Mouse (Mus musculus) layer of hippocampus, postnatal 10 days (tissue): ENCODE measurements around the gene Olfml2a. TPM values are rescaled to one million over a fixed set of nuclear protein-coding genes. Genes with fewer than 3 reads are reported as not detected.

Experiments used
- DNase-seq, 2 experiments: peaks; one replicate each; pipeline ENCODE4 v3.0.0; 2021; ENCODE audit warnings: low spot score in 2 of 2
- long read RNA-seq: library from polyadenylated mRNA; stranded (forward); transcript quantifications from one replicate; pipeline ENCODE4 v2.0.0, GENCODE M21; 2023
- total RNA-seq, 2 experiments: library from RNA; stranded (reverse); gene quantifications; 2 replicates each; pipeline ENCODE4 v1.2.3; 2021

Gene Olfml2a
- total RNA-seq, result 1 to 10 TPM; 3.2 to 4.7 TPM
- long read RNA-seq, partial matches to known transcripts, result 1 of 1 reads
- long read RNA-seq, other reads (novel, unspliced or antisense), result 0 of 1 reads

DNA sequence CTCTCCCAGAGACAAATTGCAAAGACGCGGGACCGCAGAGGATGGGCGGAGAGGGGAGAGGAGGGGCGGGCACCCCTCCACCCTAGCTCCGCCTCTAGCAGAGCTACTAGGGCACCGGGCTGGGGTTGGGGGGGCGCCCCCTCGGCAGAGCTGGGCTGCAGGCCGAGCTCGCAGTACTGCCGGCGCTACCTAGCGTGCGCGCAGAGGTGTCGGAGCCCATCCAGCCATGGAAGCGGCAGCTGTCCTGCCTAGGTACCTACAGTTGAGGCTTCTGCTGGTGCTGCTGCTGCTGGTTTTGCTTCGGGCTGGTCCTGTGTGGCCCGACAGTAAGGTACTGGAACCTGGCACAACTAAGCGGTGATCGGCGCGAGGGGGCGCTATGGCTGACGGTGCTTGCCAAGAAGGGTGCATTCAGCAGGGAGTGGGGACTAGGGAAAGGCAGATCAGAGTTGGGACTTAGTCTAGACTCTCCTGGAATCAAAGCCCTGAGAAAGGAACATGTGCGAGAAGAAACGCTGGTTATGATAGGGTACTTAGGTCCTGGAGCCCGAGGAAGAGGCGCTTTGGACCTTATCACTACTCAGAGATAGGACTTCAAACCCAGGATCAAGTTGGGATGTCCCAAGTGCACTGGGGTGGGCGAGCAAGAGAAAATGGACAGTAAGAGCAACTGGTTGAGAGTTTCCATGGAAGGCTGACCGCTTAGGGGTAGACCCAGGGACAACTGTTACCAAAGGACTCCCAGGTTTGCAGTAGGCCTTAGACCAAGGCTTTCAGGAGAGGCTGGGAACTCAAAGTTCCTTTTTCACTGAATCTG, at the start of gene Olfml2a:
Gene Olfml2a, plus strand, starts transcription at position 128 of the 817 bp plus-strand sequence.
- peak; percentile 67 to 76 for DNase-seq

DNA sequence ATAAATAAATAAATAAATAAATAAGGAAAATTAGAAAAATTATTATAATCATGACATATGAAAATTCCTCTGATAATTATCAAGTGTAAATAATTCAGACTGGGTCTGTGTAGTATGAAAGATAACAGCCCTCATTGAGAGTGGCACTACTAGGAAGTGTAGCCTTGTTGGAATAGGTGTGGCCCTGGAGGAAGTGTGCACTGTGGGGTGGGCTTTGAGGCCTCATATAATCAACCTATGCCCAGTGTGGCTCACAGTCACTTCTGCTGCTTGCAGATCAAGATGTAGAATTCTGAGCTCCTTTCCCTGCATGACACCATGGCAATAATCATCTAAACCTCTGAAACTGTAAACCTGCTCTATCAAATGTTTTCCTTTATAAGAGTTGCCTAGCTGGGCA, 28.9 kb upstream of the Olfml2a start:
- no peak for DNase-seq

- DNase-seq, result no peak
These were observed 27.5 kb upstream of the Olfml2a start for GRCm38 (mm10) chr2:38904290-38904689.

DNA sequence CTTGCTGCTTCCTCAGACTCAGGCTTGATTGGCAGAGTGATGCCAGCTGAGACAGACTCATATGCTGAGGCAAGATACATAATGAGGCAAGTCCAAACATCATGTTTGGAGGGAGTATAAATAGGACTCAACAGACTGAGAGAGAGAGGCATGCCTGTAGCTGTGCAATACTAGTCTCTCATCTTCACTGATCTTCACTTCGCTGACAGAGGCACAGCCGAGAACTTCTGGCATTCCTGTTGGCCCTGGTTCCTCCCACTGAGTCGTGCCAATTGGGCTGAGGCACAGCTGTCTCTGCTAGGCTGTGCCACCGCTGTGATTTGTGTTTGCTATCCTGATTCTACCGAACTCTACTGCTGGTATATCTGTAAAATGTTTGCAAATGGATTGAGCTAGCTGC, 25.7 kb upstream of the Olfml2a start:
- peak in 1 of 2 experiments; percentile 22 for DNase-seq

DNA sequence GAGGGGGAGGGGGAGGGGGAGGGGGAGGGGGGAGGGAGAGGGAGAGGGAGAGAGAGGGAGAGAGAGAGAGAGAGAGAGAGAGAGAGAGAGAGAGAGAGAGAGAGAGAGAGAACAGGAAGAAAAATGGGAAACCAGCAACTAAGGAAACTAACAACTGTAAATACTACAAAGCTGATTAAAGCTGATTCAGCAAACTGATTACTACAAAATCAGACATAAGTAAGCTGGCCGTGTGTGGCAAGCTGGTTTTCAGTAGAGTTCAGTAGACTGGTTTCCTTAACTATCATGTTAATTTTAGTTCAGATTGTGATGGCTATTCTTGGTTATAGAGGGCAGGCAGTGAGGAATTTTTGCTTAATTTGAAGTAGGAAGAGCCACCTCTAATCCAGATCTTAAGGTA, 23.2 kb upstream of the Olfml2a start:
- DNase-seq, result no peak

DNA sequence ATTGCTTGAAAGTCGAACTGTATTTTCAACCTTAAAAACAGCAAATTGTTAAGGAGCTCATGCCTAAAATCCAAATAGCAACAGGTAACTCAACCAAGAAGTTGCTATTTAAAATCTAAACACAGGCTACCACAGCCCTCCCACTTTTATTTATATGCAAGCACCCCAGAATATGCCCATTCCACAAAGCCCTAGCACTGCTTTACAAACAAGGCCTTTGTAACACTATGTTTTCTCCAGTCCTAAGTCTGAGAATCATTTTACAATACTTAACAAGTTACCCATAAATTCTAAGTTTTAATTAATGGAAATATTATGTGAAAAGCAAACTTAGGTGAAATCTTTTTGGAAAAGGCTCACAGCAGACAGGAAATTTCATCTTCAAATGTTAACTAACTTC, 17.3 kb upstream of the Olfml2a start:
- DNase-seq, result no peak

DNA sequence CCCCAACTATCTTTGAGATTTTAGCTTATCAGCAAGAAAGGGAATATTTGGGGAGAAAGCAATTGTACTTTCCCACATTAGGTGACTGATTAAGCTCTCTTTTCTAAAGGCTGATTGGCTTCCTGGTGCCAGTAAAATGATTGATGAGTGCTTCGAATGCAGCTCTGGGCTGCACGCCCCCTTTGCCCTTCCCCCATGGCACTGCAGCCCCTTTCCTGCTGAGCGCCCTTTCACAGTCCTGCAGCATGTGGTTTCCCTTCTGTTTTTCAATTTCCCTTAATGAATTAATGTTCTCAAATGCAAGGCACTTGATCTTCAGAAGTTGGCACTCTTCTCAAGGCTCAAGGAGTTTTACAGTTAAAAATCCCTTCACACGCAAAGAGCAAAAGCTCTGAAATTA, 16.8 kb upstream of the Olfml2a start:
- no peak for DNase-seq

DNA sequence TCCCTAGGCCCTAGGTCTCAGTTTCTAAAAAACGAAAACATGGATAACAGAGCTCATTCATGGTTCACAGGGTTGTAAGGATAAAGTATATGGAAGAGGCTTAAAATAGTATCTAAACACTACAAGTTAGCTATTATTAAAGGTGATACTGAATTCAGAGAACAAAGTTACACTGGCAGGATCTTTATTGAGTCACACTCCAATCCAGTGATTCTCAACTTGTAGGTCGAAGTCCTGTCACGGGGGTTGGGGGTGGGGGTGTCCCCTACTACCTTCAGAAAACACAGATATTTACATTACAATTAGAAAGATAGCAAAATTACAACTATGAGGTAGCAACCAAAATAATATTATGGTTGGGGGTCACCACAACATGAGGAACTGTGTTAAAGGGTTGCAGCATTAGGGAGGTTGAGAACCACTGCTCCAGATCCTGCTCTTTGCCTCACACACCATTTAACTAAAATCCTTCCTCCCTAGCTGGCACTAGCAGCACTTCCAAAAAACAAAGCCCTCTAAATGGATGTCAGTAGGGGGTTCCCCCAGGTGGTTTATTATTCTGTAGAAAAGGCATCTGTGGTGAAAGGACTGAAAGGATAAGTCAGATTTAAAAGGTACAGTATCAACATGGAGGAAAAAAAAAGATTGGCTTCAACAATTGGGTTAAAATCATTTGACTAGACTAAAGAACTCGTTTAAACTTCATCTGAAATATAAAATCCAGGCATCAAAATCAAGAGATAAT, 14.7 kb upstream of the Olfml2a start:
- no peak for DNase-seq

GRCm38 (mm10) chr2:38921374-38921773, 10.4 kb upstream of the Olfml2a start:
- DNase-seq, result no peak

- DNase-seq, result no peak
These were observed 8.3 kb upstream of the Olfml2a start for GRCm38 (mm10) chr2:38923471-38923870.

GRCm38 (mm10) chr2:38923911-38924310, 7.9 kb upstream of the Olfml2a start:
- DNase-seq, result no peak

GRCm38 (mm10) chr2:38924571-38924970, 7.2 kb upstream of the Olfml2a start:
- DNase-seq, result no peak

- peak; percentile 24 to 27 for DNase-seq
These were observed 6.4 kb upstream of the Olfml2a start for GRCm38 (mm10) chr2:38925171-38926080.

DNA sequence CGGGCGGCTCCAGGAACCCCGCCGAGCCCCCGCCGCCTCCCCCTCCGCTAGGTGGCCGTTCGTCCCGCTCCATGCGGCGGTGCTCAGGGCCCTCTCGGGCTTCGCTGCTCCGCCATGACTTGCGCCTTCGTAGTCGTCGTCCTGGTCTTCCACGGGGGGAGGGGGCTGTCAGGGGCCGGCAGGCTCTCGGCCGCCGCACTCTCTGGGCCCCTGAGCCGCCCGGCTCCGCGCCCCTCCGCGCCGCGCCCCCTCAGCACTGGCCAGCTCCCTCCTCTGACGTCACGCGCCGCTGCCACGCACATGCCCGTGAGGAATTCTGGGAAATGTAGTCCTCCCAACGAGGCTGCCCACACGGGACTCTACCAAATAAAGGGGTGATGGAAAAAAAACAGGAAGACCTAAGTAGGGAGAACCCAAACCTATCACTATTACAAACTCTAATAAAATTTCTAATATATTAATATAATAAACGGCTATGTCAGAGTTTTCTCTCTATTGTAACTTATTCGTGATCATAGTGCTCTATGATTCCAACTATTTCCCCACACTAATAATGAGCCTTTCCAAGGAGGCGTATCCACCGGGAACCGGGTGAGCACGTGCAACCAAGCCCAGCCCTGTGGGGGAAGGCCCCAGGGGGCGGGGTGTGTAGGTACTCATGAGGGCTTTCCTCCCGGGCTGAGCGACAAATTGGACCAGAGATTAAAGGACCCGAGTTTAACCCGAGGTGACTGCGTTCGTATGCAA, 5.5 kb upstream of the Olfml2a start:
- peak; percentile 92 to 94 for DNase-seq

DNA sequence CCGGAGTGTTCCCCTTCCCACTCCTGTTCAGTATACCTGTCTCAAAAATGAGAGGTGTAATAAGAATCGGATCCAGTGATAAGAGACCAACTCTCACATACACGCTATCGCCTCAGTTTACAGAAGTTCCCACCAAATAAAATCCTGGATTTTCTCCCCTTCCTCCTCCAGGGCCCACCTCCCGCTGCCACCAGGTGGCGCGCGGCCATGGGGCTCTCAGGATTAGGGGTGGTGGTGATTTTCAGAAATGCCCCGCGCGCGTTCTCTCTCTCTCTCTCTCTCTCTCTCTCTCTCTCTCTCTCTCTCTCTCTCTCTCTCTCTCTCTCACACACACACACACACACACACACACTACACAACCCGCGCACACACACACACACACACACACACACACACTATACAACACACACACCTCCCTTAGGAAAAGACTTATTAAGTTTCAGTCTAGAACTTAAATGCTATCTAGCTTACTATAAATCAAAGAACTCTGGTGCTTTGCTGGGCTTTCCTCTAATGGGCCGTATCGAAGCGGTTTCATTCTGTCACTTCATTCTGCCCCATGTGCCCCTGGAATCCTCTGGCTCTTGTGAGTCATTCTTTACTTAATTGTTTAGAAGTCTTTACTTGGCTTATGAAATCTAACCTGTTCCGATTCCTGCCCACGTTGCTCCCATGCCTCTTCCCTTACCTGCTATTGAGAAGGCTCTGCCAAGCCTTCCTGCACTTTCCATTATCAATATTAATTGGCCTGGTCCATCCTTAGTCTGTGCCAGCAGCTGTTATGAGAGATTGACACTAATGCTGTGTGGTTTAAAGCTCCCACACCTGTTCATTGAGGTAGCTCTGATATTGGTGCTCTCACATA, 4.4 kb upstream of the Olfml2a start, which contains the start of gene Nr6a1:
Gene Nr6a1, minus strand, starts transcription at position 574 of the 865 bp plus-strand sequence.
- DNase-seq, result peak; percentile 76 to 83

DNA sequence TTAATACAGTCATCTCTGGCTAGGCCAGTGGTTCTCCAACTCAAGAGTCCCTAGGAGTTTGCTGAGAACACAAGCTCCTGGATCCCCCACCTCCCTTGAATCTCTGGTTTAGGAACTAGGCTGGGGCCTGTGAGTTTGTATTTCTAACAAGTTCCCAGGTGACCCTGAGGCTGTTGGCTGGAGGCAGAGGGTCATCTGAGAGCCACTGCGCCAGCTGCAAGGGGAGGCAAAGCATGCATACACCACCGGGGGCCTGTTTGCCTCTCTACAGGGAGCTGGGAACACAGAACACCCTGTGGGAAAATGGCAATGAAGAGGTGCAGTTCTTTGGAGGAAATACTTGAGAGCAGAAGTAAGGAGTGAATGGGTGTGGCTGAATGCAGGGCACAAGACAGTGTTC, 1.5 kb upstream of the Olfml2a start:
- DNase-seq, result no peak

GRCm38 (mm10) chr2:38933931-38934330, 2.2 kb downstream of the Olfml2a start:
- no peak for DNase-seq

DNA sequence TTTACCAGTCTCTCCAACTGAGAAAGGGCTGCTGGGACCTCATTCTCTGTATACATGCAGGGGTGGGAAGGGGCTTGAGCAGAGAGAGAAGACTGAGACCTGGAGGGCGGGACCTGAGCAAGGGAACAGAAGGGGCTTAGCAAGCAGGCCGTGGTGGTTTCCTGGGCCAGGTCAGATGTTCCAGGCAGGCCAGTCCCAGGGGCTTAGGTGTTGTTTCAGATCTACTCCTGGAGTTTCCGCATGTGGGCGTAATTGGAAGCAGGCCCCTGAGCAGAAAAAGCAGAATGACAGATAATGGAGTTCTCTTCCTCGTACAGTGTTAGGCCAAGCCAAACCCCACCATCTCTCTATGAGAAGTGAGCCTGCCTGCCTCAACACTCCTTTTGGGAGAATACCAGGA, 3.2 kb downstream of the Olfml2a start:
- DNase-seq, result no peak

GRCm38 (mm10) chr2:38936721-38937378, 5.1 kb downstream of the Olfml2a start:
- no peak for DNase-seq
